Mouse (Mus musculus) T-cell, adult 2 months (primary cell): ENCODE data around the gene Zeb2.

ENCODE experiments used
- DNase-seq: peaks from one replicate; pipeline ENCODE4 v3.0.0; 2022; ENCODE audit warnings: low spot score

The Zeb2 gene

DNA sequence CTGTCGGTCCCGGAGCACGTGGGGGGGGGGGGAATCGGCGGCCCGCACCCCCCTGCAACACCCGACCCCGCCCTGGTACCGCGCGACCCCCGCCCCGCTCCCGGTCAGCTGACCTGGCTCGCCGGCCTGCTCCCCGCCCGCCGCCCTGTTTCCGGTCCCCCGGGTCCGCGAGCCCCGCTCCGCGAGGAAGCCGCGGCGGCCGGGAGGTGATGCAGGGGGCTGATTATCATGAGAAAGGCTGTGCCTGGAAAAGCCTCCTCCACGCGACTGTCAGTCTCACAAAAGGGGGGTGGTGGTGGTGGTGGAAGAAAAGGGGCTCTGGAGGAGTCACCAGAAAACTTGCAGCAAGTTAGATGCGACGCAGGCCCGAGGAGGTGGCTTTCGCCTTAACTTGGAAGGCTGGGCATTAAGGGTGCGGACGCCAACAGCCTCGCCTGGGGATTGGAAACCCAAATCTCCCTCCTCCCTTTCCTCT lies at the start of gene Zeb2:
Gene Zeb2 (minus strand): TSS at position 309 of the 475 bp plus-strand sequence.
- peak; percentile 20 for DNase-seq

GRCm38 (mm10) chr2:45158785-45159184 lies 41.6 kb upstream of the Zeb2 start:
- DNase-seq, result no peak

DNA sequence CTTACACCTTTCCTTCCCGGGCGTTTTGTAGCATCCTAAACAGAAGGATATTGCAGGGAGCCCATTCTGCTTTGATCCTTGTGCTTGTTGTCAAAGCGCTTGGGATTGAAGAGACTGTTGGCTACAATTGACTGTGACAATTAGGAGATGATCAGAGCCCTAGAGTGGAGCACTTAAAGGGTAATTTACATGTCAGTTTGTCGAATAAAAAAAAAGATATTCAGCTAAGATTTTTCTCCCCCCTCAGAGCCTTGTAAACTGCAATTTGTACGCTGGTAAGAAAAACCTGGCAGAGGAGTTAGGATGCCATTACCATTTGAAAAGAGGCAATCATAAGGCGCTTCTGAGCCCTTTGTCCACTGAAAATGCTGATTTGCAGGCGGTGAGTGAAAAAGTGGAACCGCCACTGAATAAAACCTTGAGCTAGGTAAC lies 41.2 kb upstream of the Zeb2 start:
- DNase-seq, result no peak

GRCm38 (mm10) chr2:45153315-45153714 lies 36.1 kb upstream of the Zeb2 start:
- DNase-seq, result no peak

GRCm38 (mm10) chr2:45143162-45143561 lies 26.0 kb upstream of the Zeb2 start:
- no peak for DNase-seq

DNA sequence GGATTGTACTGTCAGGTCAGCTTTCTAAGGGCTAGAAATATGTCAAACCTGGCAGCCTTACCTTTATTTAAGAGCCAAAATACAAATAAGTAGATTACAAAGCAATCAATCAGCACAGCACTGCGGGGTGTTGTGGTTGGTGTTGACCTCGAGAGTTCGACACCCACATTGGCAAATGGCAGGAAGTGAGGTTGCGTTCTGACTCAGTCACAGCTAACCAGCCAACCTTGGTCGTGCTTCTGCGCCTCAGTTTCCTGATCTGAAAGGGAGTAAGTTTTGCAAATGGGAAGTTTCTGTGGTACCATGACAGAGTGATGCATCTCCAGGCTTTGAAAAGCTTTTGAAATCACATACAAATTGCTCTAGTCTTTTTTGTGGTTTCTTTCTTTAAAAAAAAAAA lies 21.7 kb upstream of the Zeb2 start:
- DNase-seq, result no peak

- no peak for DNase-seq
These were observed 19.6 kb upstream of the Zeb2 start for GRCm38 (mm10) chr2:45136783-45137182.

DNA sequence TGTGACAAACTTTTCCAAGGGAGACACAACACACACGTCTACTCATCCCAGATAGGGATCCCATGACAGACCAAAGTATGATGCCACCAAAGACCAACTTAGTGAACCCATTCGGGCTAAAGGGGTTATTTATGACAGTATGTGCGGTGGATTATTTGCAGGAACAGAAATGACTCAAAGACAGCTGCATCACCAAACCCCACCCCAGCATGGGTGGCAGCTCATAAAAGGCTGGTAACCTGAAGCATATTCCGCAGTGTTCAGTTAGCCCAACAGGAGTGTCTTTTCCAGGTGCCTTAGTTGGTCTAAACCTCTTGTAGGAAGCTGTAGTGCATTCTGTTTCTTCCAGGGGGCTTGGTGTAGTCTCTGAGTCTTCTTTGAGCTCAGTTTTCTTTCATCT lies 16.0 kb upstream of the Zeb2 start:
- DNase-seq, result no peak

- DNase-seq, result no peak
These were observed 13.4 kb upstream of the Zeb2 start for GRCm38 (mm10) chr2:45130461-45131156.

DNA sequence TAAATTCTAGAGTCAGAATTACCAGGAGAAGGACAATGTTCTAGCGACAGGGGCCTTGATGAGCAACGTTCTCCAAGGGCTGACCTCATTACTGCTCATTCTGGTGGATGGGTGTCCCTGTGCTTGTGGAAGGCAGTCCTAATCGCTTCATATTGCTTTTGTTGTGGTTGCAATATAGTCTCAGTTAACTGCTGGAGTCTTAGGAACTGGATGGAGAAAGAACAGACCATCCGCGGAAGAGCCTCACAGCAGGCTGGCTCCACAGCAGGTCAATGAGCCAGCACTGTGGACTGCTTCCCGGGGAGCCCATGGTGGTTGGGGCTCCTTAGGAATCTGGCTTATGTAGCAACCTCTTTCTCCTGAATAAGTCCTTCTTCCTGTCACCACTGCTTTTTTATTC lies 12.4 kb upstream of the Zeb2 start:
- DNase-seq, result no peak

GRCm38 (mm10) chr2:45128696-45129095 lies 11.5 kb upstream of the Zeb2 start:
- DNase-seq, result no peak

- no peak for DNase-seq
These were observed 9.2 kb upstream of the Zeb2 start for GRCm38 (mm10) chr2:45126401-45126800.

DNA sequence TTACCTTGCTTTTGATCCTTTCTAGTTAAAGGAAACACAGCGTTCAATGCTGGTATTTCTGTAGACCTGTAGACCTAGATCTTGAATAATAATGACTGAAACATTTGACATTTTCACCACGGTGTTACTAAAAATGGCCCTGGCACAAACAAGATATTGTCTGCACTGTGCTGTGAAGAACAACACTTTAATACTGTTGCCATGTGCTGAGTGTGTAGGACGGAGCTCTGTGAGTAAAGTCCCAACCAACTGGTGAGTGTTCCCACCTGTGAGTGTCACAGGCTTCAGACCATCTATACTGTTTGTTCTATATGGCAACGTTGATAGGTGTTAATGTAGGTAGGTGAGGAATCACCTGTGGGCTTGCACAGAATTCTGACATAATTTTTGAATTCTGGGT lies 8.0 kb upstream of the Zeb2 start:
- DNase-seq, result no peak

DNA sequence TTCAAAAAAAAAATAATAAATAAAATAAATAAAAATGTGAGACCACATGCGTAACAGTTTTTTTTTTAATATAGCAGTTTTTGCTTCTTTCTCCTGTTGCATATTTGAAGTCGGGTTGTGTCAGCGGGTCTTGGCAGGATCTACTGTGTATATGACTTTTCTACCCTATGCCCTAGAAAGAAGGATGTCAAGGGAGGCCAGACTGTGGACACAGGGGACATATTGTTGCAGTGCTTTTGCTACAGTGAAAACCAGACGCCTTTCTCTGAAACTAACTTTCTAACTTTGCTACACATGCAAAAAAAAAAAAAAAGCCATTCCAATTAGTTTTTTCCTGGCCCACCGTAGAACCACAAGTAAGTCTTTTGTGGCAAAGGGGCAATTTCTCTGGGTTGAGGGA lies 6.3 kb upstream of the Zeb2 start:
- no peak for DNase-seq

DNA sequence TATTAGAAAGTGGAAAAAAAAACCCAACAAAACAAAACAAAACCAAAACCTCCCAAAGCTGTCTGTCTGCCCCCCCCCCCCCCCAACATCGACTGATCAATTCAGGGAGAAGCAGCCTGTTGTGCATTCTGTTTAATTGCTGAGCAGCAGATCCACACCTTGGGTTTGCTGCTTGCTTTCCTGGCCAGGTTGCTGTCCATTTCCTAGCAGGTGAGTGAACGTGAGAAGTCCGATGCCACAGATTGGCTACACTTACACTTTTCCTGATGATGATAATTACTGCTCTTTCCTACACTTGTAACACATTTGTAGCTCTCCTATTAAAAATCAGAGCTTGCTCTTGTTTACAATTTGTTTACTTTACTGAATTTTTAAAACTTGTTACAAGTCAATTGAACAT lies 926 bp upstream of the Zeb2 start:
- no peak for DNase-seq

GRCm38 (mm10) chr2:45117592-45117991 lies 397 bp upstream of the Zeb2 start:
- DNase-seq, result no peak

DNA sequence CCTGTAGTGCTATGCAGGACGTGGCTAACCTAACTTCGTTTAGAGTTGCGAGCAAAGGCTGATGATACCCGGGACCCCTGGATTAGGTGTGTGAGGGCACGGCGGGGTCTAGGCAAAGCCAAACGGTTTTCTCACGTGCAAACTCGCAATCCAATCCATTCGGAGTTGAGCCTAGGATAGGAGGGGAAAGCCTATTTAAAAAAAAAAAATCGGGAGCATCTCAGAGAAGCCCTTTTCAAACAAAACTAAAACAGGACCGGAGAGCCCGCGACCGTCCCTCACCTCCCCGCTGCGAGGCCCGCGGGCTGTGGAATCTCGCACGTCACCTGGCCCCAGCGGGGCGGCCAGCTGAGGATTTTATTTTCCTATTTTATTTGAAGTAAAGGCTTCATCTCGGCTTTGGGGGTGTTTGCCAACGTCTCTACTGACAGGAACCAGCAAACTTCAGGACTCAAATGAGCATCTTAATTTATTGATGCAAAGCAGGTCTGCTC lies 617 bp downstream of the Zeb2 start:
- DNase-seq, result no peak

GRCm38 (mm10) chr2:45115720-45116495 lies 1.3 kb downstream of the Zeb2 start:
- no peak for DNase-seq

DNA sequence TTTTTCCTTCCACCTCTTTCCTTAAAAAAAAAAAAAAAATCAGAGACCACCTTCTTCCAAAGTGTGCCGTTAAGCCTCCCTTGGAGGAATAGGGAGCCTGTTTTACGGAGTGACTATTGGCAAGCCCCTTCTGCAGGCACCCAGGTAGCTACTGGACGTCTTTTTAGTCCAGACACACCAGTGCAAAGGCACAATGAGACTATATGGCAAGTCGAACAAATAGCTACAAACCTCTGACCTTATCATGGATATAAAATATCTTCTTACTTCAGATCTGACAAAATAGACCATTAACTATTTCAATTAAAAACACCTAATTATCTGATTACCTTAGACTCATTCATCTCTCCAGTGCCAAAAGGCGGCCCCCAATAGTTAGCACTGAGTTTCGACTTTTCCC lies 2.0 kb downstream of the Zeb2 start:
- no peak for DNase-seq

GRCm38 (mm10) chr2:45114596-45114995 lies 2.6 kb downstream of the Zeb2 start:
- no peak for DNase-seq

DNA sequence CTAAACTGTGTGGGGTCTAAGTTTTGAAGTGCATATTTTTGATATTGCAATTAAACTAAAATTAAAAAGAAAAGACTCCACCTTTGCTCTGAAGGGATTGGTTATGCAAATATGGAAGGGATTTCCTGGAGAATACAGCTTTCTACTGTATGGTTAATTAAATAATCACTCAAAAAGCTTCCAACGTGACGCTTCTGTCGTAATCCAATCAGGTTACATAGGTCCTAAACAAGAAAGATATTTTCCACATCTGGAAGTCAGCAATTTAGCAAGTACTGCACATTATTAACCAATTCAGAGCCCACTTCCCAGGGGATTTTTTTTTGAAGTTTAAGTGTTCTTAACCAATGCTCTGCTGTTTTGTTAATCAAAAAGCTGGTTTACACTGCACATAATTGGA lies 3.3 kb downstream of the Zeb2 start:
- DNase-seq, result no peak

DNA sequence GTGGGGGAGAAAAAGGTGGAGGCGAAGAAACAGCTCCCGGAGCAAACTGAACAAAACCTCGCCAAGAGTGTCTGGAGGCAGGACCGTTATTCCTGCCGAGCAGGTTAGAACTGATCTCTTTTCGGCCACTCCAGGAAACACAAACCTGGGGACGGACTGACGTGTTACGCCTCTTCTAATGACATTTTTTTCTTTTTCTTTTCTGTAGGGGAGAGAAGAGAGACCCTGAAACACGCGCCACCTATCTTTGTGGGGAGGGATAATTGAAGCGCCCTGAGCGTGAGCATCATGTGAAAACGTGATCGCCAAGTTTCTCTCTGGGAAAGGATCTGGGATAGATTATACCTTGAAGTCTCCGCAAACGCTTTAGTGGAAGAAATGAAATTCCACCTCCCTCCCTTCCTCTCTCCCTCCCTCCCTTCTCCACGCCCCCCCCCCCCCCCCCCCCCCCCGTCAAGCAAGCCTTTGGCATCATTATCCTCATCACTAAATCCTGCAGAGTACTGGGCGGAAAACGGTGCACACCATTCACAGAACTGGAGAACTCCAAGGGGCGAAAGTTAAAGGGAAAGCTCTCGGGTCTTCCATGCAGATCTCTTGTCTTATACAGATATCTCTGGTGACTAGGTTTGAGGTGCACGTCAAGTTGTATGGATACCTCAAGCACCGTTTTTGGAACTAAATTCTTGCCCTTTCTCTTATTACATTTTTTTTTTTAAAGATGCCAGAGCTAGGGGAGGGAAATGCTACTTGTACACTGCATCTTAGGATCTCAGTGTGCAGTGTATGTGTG lies 4.1 kb downstream of the Zeb2 start:
- peak; percentile 4 for DNase-seq
